Mouse (Mus musculus): ENCODE data around the gene Rasal1. TPM values are rescaled to one million over a fixed set of nuclear protein-coding genes. Genes with fewer than 3 reads are reported as not detected.

Rasal1 gene
- polyA plus RNA-seq, 1 experiment: 2.0 TPM

DNA sequence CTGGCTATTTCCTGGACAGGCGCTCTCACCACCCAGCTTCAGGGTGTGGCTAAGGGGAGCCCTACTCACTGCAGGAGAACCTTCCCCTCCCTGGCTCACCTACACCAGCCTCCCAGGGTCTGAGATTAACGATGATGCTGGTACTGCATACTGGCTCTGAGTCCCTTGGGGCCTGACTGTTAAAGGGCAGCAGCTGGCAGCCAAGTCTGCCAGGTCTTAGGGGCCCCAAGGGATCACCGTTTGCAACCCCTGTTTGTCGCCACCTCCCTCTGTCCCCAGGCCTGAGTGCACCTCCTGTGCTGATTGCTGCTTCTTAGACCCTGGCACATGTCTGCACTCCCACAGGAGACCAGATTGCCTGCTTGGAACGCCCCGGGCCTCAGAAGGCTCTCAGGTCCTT lies 55.8 kb downstream of the Rasal1 start:
- Histone ChIP-seq H3K9ac (ENCODE audit: low read depth, poor library complexity, severe bottlenecking) (no peak overlapping the region), H3K36me3 (ENCODE audit: control insufficient read depth, insufficient read depth, low read length, poor library complexity, severe bottlenecking) (no peaks in the 10 kb centered on the region), H3K27me3 (ENCODE audit: control insufficient read depth, insufficient read depth, low read length, poor library complexity, severe bottlenecking) (no peaks in the 10 kb centered on the region), H3K27ac (ENCODE audit: insufficient read depth, low read length) (no peak overlapping the region), H3K9me3 (replicated peaks; ENCODE audit: control insufficient read depth, insufficient read depth, low read length, poor library complexity, severe bottlenecking) (no peaks in the 10 kb centered on the region), H3K4me1 (ENCODE audit: control insufficient read depth, insufficient read depth, low read length) (peaks cover 15% of the 10 kb centered on the region), H3K4me3 (ENCODE audit: low read depth, low read length) (no peak overlapping the region)
- no peak for TF ChIP-seq CTCF (IDR thresholded peaks at IDR 0.05; ENCODE audit: low read depth, low read length)

DNA sequence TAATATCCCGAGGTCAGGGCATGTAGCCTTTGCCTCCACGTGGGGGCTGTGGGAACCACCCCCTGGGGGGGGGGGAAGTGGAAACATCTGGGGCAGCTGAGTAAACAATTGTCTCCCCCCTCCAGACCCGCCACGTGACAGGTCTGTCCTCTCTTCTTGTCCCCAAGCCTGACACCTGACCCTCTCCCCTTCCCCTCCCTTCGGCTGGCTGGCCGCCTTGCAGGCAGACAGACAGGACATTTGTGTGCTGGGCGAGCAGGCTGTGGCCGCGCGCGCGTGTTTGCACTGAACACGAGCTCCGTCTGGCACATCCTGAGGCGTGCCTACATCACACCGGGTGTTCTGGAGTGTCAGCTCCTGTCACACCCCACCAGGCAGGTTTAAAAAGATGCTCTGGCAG lies 57.9 kb downstream of the Rasal1 start:
- H3K27me3 ChIP-seq (ENCODE audit: control insufficient read depth, insufficient read depth, low read length, poor library complexity, severe bottlenecking): peaks cover 4% of the 10 kb centered on the region; the same call in 1 of the 2 replicates
- peak overlapping the region; percentile 16; the same call in 1 of the 2 replicates for H3K4me3 ChIP-seq (ENCODE audit: low read depth, low read length)
- H3K4me1 ChIP-seq (ENCODE audit: control insufficient read depth, insufficient read depth, low read length): peaks cover 12% of the 10 kb centered on the region
- no peak overlapping the region for H3K27ac ChIP-seq (ENCODE audit: insufficient read depth, low read length)
- TF ChIP-seq EP300 (IDR thresholded peaks at IDR 0.05; ENCODE audit: insufficient read depth, low read depth, low read length): peak; percentile 84
- TF ChIP-seq POLR2A (IDR thresholded peaks at IDR 0.05; ENCODE audit: insufficient read depth, low read length): no peak
- TF ChIP-seq CTCF (IDR thresholded peaks at IDR 0.05; ENCODE audit: low read depth, low read length): no peak
- no peaks in the 10 kb centered on the region for H3K9me3 ChIP-seq (replicated peaks; ENCODE audit: control insufficient read depth, insufficient read depth, low read length, poor library complexity, severe bottlenecking)
- peak overlapping the region; percentile 3; the same call in 1 of the 2 replicates for H3K9ac ChIP-seq (ENCODE audit: low read depth, poor library complexity, severe bottlenecking)
- no peaks in the 10 kb centered on the region for H3K36me3 ChIP-seq (ENCODE audit: control insufficient read depth, insufficient read depth, low read length, poor library complexity, severe bottlenecking)

DNA sequence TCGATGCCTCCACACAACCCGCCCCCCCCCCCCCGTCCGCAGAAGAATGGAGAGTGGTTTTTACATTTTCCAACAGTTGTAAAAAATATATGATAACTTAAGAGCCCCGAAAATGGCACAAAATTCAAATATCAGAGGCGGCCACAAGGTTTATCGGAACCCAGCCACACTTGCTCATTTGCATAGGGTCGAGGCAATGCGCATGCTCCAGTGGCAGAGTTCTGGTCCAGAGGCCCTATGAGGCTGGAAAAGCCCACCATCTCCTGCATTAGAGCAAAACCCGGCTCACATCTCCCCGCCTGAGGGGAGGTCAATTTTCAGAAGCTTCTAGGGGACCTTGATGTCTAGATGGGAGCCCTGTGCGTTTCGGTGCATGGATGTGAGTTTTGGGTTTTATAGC lies 58.4 kb downstream of the Rasal1 start:
- Histone ChIP-seq H3K9me3 (replicated peaks; ENCODE audit: control insufficient read depth, insufficient read depth, low read length, poor library complexity, severe bottlenecking) (no peaks in the 10 kb centered on the region), H3K4me1 (ENCODE audit: control insufficient read depth, insufficient read depth, low read length) (peaks cover 12% of the 10 kb centered on the region), H3K27me3 (ENCODE audit: control insufficient read depth, insufficient read depth, low read length, poor library complexity, severe bottlenecking) (peaks cover 4% of the 10 kb centered on the region; the same call in 1 of the 2 replicates), H3K27ac (ENCODE audit: insufficient read depth, low read length) (no peak overlapping the region), H3K9ac (ENCODE audit: low read depth, poor library complexity, severe bottlenecking) (peak overlapping the region; percentile 12; the same call in 1 of the 2 replicates), H3K4me3 (ENCODE audit: low read depth, low read length) (no peak overlapping the region), H3K36me3 (ENCODE audit: control insufficient read depth, insufficient read depth, low read length, poor library complexity, severe bottlenecking) (no peaks in the 10 kb centered on the region)
- TF ChIP-seq CTCF (IDR thresholded peaks at IDR 0.05; ENCODE audit: low read depth, low read length) (no peak), EP300 (IDR thresholded peaks at IDR 0.05; ENCODE audit: insufficient read depth, low read depth, low read length) (no peak), POLR2A (IDR thresholded peaks at IDR 0.05; ENCODE audit: insufficient read depth, low read length) (no peak)

GRCm38 (mm10) chr5:120710161-120710825 lies 61.7 kb downstream of the Rasal1 start:
- H3K27me3 ChIP-seq (ENCODE audit: control insufficient read depth, insufficient read depth, low read length, poor library complexity, severe bottlenecking): peaks cover 4% of the 10 kb centered on the region; the same call in 1 of the 2 replicates
- TF ChIP-seq CTCF (IDR thresholded peaks at IDR 0.05; ENCODE audit: low read depth, low read length): no peak
- TF ChIP-seq POLR2A (IDR thresholded peaks at IDR 0.05; ENCODE audit: insufficient read depth, low read length): no peak
- no peak for TF ChIP-seq EP300 (IDR thresholded peaks at IDR 0.05; ENCODE audit: insufficient read depth, low read depth, low read length)
- H3K27ac ChIP-seq (ENCODE audit: insufficient read depth, low read length): no peak overlapping the region

DNA sequence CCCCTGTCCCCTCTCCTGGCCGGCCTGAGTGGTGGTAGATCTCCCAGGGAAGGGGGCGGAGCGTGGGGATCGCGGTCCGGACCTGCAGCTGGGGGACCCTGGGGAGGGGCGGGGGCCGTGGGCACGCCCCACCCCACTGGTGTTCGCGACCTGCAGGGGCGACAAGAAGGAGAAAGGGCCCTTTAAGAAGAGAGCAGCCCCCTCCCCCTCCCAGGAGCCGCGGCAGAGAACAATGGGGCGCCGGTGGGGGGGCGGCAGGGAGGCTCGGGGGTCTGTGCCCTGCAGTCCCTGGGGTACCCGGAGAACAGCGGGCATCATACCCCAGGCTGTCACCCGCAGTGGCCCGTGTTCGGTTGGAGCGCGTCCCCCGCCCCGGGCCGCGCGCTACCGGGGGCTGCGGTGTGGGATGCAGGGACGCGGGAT lies 62.2 kb downstream of the Rasal1 start:
- TF ChIP-seq EP300 (IDR thresholded peaks at IDR 0.05; ENCODE audit: insufficient read depth, low read depth, low read length) (no peak), POLR2A (IDR thresholded peaks at IDR 0.05; ENCODE audit: insufficient read depth, low read length) (no peak), CTCF (IDR thresholded peaks at IDR 0.05; ENCODE audit: low read depth, low read length) (no peak)
- 0 out of 2 replicates have a peak overlapping the region, but pooled peaks have one; percentile 5 for H3K9ac ChIP-seq (ENCODE audit: low read depth, poor library complexity, severe bottlenecking)
- no peaks in the 10 kb centered on the region for H3K36me3 ChIP-seq (ENCODE audit: control insufficient read depth, insufficient read depth, low read length, poor library complexity, severe bottlenecking)
- peak overlapping the region; percentile 59 for H3K4me3 ChIP-seq (ENCODE audit: low read depth, low read length)
- peaks cover 4% of the 10 kb centered on the region; the same call in 1 of the 2 replicates for H3K27me3 ChIP-seq (ENCODE audit: control insufficient read depth, insufficient read depth, low read length, poor library complexity, severe bottlenecking)
- no peaks in the 10 kb centered on the region for H3K9me3 ChIP-seq (replicated peaks; ENCODE audit: control insufficient read depth, insufficient read depth, low read length, poor library complexity, severe bottlenecking)
- H3K27ac ChIP-seq (ENCODE audit: insufficient read depth, low read length): no peak overlapping the region
- peaks cover 5% of the 10 kb centered on the region for H3K4me1 ChIP-seq (ENCODE audit: control insufficient read depth, insufficient read depth, low read length)

More at GRCm38 (mm10) chr5:120710161-120710825, 61.7 kb downstream of the Rasal1 start:
- Histone ChIP-seq H3K36me3 (ENCODE audit: control insufficient read depth, insufficient read depth, low read length, poor library complexity, severe bottlenecking) (no peaks in the 10 kb centered on the region), H3K4me3 (ENCODE audit: low read depth, low read length) (peak overlapping the region; percentile 59), H3K4me1 (ENCODE audit: control insufficient read depth, insufficient read depth, low read length) (peaks cover 9% of the 10 kb centered on the region), H3K9me3 (replicated peaks; ENCODE audit: control insufficient read depth, insufficient read depth, low read length, poor library complexity, severe bottlenecking) (no peaks in the 10 kb centered on the region), H3K9ac (ENCODE audit: low read depth, poor library complexity, severe bottlenecking) (peak overlapping the region; percentile 17; the same call in 1 of the 2 replicates)

- Histone ChIP-seq H3K9me3 (replicated peaks; ENCODE audit: control insufficient read depth, insufficient read depth, low read length, poor library complexity, severe bottlenecking) (no peaks in the 10 kb centered on the region), H3K27me3 (ENCODE audit: control insufficient read depth, insufficient read depth, low read length, poor library complexity, severe bottlenecking) (peaks cover 4% of the 10 kb centered on the region; the same call in 1 of the 2 replicates), H3K4me1 (ENCODE audit: control insufficient read depth, insufficient read depth, low read length) (no peaks in the 10 kb centered on the region), H3K36me3 (ENCODE audit: control insufficient read depth, insufficient read depth, low read length, poor library complexity, severe bottlenecking) (no peaks in the 10 kb centered on the region), H3K9ac (ENCODE audit: low read depth, poor library complexity, severe bottlenecking) (0 out of 2 replicates have a peak overlapping the region, but pooled peaks have one; percentile 5), H3K4me3 (ENCODE audit: low read depth, low read length) (peak overlapping the region; percentile 46), H3K27ac (ENCODE audit: insufficient read depth, low read length) (no peak overlapping the region)
- no peak for TF ChIP-seq CTCF (IDR thresholded peaks at IDR 0.05; ENCODE audit: low read depth, low read length)
- TF ChIP-seq EP300 (IDR thresholded peaks at IDR 0.05; ENCODE audit: insufficient read depth, low read depth, low read length): no peak
- no peak for TF ChIP-seq POLR2A (IDR thresholded peaks at IDR 0.05; ENCODE audit: insufficient read depth, low read length)
These were observed 62.8 kb downstream of the Rasal1 start for GRCm38 (mm10) chr5:120711416-120711815.

All from ES-Bruce4 (cell line).